ENCODE assay signal across 28 mouse cellular contexts in genomic region chr16:45641301-45641700, GRCm38 (mm10). TPM values are rescaled to one million over a fixed set of nuclear protein-coding genes. Genes with fewer than 3 reads are reported as not detected.
DNase-seq lines count a peak whose midpoint lies in the region; ATAC-seq and TF ChIP-seq lines count a peak whose summit lies in the region.
"Had no signal": no experiment of that assay in that cellular context is flagged by ENCODE, and none has a peak within 500 bp of the region (broad histone marks: within the 10 kb centered on the region; RNA-seq: fewer than 3 reads in every experiment).

No protein-coding gene starts in this region.

- no peak for ATAC-seq in heart, embryonic 12.5 days (ENCODE audit: insufficient number of reproducible peaks, low FRiP score)
- ATAC-seq in lung, embryonic 14.5 days (ENCODE audit: insufficient read depth), result no peak
- no peak for ATAC-seq in kidney, embryonic 16.5 days (ENCODE audit: low FRiP score, low TSS enrichment)
- ATAC-seq: forebrain, embryonic 13.5 days; hindbrain, postnatal 0 days; intestine, embryonic 15.5 days; midbrain, embryonic 16.5 days; Patski had no signal

- TF ChIP-seq CTCF in lung, embryonic 14.5 days (IDR thresholded peaks at IDR 0.05; ENCODE audit: low read depth), result no peak

- 46% methylated on average over 3 of the region's 3 CpGs for WGBS in heart, embryonic 12.5 days
- 48% methylated on average over 3 of the region's 3 CpGs for WGBS in lung, embryonic 14.5 days
- WGBS in kidney, embryonic 16.5 days, result 64% methylated on average over 3 of the region's 3 CpGs

- H3K4me2 ChIP-seq in heart, embryonic 12.5 days, result no peak overlapping the region
- H3K4me2 ChIP-seq in lung, embryonic 14.5 days, result no peak overlapping the region
- H3K4me2 ChIP-seq in kidney, embryonic 16.5 days (replicated peaks; ENCODE audit: low read depth, low read length), result no peak overlapping the region
- H3K4me2 ChIP-seq: forebrain, embryonic 13.5 days; hindbrain, embryonic 12.5 days; intestine, embryonic 15.5 days; liver, embryonic 13.5 days; midbrain, embryonic 11.5 days had no signal

- no peak overlapping the region for H3K4me3 ChIP-seq in heart, embryonic 12.5 days
- no peak overlapping the region for H3K4me3 ChIP-seq in lung, embryonic 14.5 days (ENCODE audit: low read depth, low read length)
- no peak overlapping the region for H3K4me3 ChIP-seq in kidney, embryonic 16.5 days (ENCODE audit: low read length)
- H3K4me3 ChIP-seq: forebrain, embryonic 13.5 days; hindbrain, embryonic 12.5 days; intestine, embryonic 15.5 days; liver, embryonic 13.5 days had no signal

- H3K9me3 ChIP-seq in heart, embryonic 12.5 days (replicated peaks), result no peaks in the 10 kb centered on the region
- no peaks in the 10 kb centered on the region for H3K9me3 ChIP-seq in lung, embryonic 14.5 days (ENCODE audit: low read depth, low read length)
- no peaks in the 10 kb centered on the region for H3K9me3 ChIP-seq in kidney, embryonic 16.5 days (ENCODE audit: low read length)
- H3K9me3 ChIP-seq: forebrain, embryonic 13.5 days; hindbrain, embryonic 12.5 days; intestine, embryonic 15.5 days; liver, embryonic 13.5 days had no signal

- H3K27me3 ChIP-seq in heart, embryonic 12.5 days (replicated peaks), result no peaks in the 10 kb centered on the region
- no peaks in the 10 kb centered on the region for H3K27me3 ChIP-seq in lung, embryonic 14.5 days (ENCODE audit: insufficient read depth, low read length)
- H3K27me3 ChIP-seq in kidney, embryonic 16.5 days (ENCODE audit: insufficient read depth, low read length), result no peaks in the 10 kb centered on the region
- H3K27me3 ChIP-seq: forebrain, embryonic 13.5 days; hindbrain, embryonic 12.5 days; intestine, embryonic 15.5 days; liver, embryonic 13.5 days; Patski had no signal

- no peaks in the 10 kb centered on the region for H3K36me3 ChIP-seq in heart, embryonic 12.5 days
- H3K36me3 ChIP-seq in lung, embryonic 14.5 days (ENCODE audit: insufficient read depth), result no peaks in the 10 kb centered on the region
- no peaks in the 10 kb centered on the region for H3K36me3 ChIP-seq in kidney, embryonic 16.5 days (ENCODE audit: insufficient read depth, low read length)
- H3K36me3 ChIP-seq: hindbrain, embryonic 12.5 days; intestine, embryonic 15.5 days; liver, embryonic 13.5 days had no signal

- peak; percentile 10 for DNase-seq in adrenal gland, adult 8-10 months
- no peak for DNase-seq in adrenal gland, postnatal 10 days
- no peak for DNase-seq in heart, adult 8-10 months (ENCODE audit: low spot score)
- DNase-seq in lung, embryonic 14.5 days, result no peak
- no peak for DNase-seq in lung, postnatal 14 days
- DNase-seq: cerebellum, adult 18-20 months; gastrocnemius, postnatal 10 days; heart, postnatal 36 days; kidney, adult 2 months; layer of hippocampus, postnatal 36 days; left cerebral cortex, postnatal 4 days; liver, embryonic 13.5 days; lung, adult 2 months; right cerebral cortex, postnatal 25 days had no signal

- no peak overlapping the region for H3K9ac ChIP-seq in heart, embryonic 12.5 days
- H3K9ac ChIP-seq in lung, embryonic 14.5 days, result no peak overlapping the region
- no peak overlapping the region for H3K9ac ChIP-seq in kidney, embryonic 16.5 days (replicated peaks; ENCODE audit: low read length)
- H3K9ac ChIP-seq: forebrain, embryonic 13.5 days; hindbrain, embryonic 12.5 days; intestine, embryonic 15.5 days; liver, embryonic 13.5 days had no signal

- peak overlapping the region; percentile 1; the same call in 1 of the 2 replicates for H3K27ac ChIP-seq in heart, embryonic 12.5 days (ENCODE audit: poor library complexity, severe bottlenecking)
- 0 out of 2 replicates have a peak overlapping the region, but pooled peaks have one; percentile 21 for H3K27ac ChIP-seq in lung, embryonic 14.5 days (ENCODE audit: low read depth)
- no peak overlapping the region for H3K27ac ChIP-seq in kidney, embryonic 16.5 days (ENCODE audit: low read length)
- H3K27ac ChIP-seq: forebrain, embryonic 13.5 days; hindbrain, embryonic 12.5 days; hindbrain, postnatal 0 days; intestine, embryonic 15.5 days; kidney, postnatal 0 days; liver, embryonic 13.5 days had no signal

- peaks cover 7% of the 10 kb centered on the region; the same call in 1 of the 2 replicates for H3K4me1 ChIP-seq in heart, embryonic 12.5 days (replicated peaks)
- no peaks in the 10 kb centered on the region for H3K4me1 ChIP-seq in lung, embryonic 14.5 days (ENCODE audit: insufficient read depth)
- no peaks in the 10 kb centered on the region for H3K4me1 ChIP-seq in kidney, embryonic 16.5 days (ENCODE audit: insufficient read depth, low read length)
- H3K4me1 ChIP-seq: forebrain, embryonic 13.5 days; hindbrain, embryonic 12.5 days; intestine, embryonic 15.5 days had no signal

RNA-seq across cellular contexts. Expression of gene BC016579, which starts 12.6 kb away (rescaled TPM):
- under 1 TPM; 0.14 to 0.65 (median 0.35) TPM for total RNA-seq in adrenal gland, adult 8-10 months (2022)
- total RNA-seq in adrenal gland, postnatal 10 days (2021), result under 1 TPM; 0.18 to 0.48 TPM
- polyA plus RNA-seq in heart, embryonic 12.5 days (2016; fragmentation: Nextera tagmentation; extraction: Ambion mirVana), result 0.26 and 0.31 TPM in 2 replicates
- total RNA-seq in heart, adult 8-10 months (2022), result not detected
- 0.18 and 0.68 TPM in 2 replicates for polyA plus RNA-seq in lung, embryonic 14.5 days (2014; fragmentation: Nextera tagmentation; extraction: Ambion mirVana)
- polyA plus RNA-seq in kidney, embryonic 16.5 days (2015; fragmentation: Nextera tagmentation; extraction: Ambion mirVana), result 0.21 and 0.27 TPM in 2 replicates
- total RNA-seq: gastrocnemius, postnatal 10 days; heart, postnatal 36 days; hindbrain, postnatal 0 days; left cerebral cortex, postnatal 4 days; MEL; neutrophil, adult 5-6 weeks had no signal
- polyA plus RNA-seq: forebrain, embryonic 13.5 days; heart, embryonic 14.5 days; hindbrain, embryonic 12.5 days; hindbrain, postnatal 0 days; midbrain, embryonic 16.5 days; Patski had no signal

RNA-seq across cellular contexts. Expression of gene Gcsam, which starts 31.1 kb away (rescaled TPM):
- total RNA-seq in adrenal gland, adult 8-10 months (2022), result under 1 TPM; 0.07 to 0.32 (median 0.21) TPM
- under 1 TPM; 0.21 to 0.48 TPM for total RNA-seq in adrenal gland, postnatal 10 days (2021)
- polyA plus RNA-seq in heart, embryonic 12.5 days (2016; fragmentation: Nextera tagmentation; extraction: Ambion mirVana), result 0.21 and 0.26 TPM in 2 replicates
- total RNA-seq in heart, adult 8-10 months (2022), result under 1 TPM in 1 of 4 experiments, not detected in 3; 0.14 TPM
- polyA plus RNA-seq in lung, embryonic 14.5 days (2014; fragmentation: Nextera tagmentation; extraction: Ambion mirVana), result 0.13 and 0.46 TPM in 2 replicates
- 0.14 TPM in 2 replicates for polyA plus RNA-seq in kidney, embryonic 16.5 days (2015; fragmentation: Nextera tagmentation; extraction: Ambion mirVana)
- total RNA-seq: hindbrain, postnatal 0 days; layer of hippocampus, postnatal 36 days; left cerebral cortex, postnatal 4 days; MEL had no signal
- polyA plus RNA-seq: cortical plate, adult 2 months; forebrain, embryonic 13.5 days; hindbrain, embryonic 12.5 days; hindbrain, postnatal 0 days; midbrain, embryonic 11.5 days; midbrain, embryonic 16.5 days; Patski had no signal

RNA-seq across cellular contexts. Expression of gene Tmprss7, which starts 52.2 kb away (rescaled TPM):
- total RNA-seq in adrenal gland, adult 8-10 months (2022), result 1 to 10 TPM in 1 of 4 experiments, under 1 TPM in 3; 0.40 to 2.0 (median 0.66) TPM
- under 1 TPM; 0.30 to 0.82 TPM for total RNA-seq in adrenal gland, postnatal 10 days (2021)
- polyA plus RNA-seq in heart, embryonic 12.5 days (2016; fragmentation: Nextera tagmentation; extraction: Ambion mirVana), result not detected in 2 replicates
- total RNA-seq in heart, adult 8-10 months (2022), result not detected
- 0.11 TPM in 1 of 2 replicates, not detected in the other for polyA plus RNA-seq in lung, embryonic 14.5 days (2014; fragmentation: Nextera tagmentation; extraction: Ambion mirVana)
- polyA plus RNA-seq in kidney, embryonic 16.5 days (2015; fragmentation: Nextera tagmentation; extraction: Ambion mirVana), result 0.08 and 0.10 TPM in 2 replicates
- total RNA-seq: gastrocnemius, postnatal 10 days; heart, postnatal 36 days had no signal
- polyA plus RNA-seq: heart, embryonic 14.5 days; kidney, adult 2 months; Patski had no signal
